Mouse (Mus musculus) cerebellum, adult (tissue): ENCODE data around the gene Dixdc1.
"Not testable (repeated sequence)": the region's sequence is repeated elsewhere in the genome, so short reads cannot be mapped to it uniquely, and the experiment has no call there.

Experiments
- ATAC-seq: cut with Nextera tagmentation; 2 replicates; pipeline ENCODE4 v1.9.2; 2017; ENCODE audit warnings: mild to moderate bottlenecking, moderate library complexity, mixed read lengths; ENCODE audit not compliant: insufficient number of reproducible peaks, low FRiP score, low TSS enrichment

Dixdc1 gene

DNA sequence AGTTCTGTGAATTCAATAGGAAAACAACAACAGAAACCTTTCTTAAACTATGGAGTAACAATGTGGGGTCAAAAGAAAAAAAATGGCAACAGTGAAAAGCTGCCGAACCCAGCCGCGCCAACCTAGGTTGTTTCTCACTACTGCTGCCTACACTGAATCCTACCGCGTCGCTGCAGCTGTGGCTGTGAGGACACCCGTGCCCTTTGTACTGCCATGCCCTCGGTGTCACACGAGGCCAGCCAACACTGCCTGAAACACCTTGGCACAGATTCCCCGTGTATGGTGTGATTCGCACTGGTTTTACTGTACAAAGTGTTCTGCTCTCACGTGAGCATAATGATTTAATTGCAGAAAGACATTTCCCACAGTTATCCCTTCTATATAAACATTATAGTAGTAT lies 78.9 kb downstream of the Dixdc1 start:
- no peak for ATAC-seq

DNA sequence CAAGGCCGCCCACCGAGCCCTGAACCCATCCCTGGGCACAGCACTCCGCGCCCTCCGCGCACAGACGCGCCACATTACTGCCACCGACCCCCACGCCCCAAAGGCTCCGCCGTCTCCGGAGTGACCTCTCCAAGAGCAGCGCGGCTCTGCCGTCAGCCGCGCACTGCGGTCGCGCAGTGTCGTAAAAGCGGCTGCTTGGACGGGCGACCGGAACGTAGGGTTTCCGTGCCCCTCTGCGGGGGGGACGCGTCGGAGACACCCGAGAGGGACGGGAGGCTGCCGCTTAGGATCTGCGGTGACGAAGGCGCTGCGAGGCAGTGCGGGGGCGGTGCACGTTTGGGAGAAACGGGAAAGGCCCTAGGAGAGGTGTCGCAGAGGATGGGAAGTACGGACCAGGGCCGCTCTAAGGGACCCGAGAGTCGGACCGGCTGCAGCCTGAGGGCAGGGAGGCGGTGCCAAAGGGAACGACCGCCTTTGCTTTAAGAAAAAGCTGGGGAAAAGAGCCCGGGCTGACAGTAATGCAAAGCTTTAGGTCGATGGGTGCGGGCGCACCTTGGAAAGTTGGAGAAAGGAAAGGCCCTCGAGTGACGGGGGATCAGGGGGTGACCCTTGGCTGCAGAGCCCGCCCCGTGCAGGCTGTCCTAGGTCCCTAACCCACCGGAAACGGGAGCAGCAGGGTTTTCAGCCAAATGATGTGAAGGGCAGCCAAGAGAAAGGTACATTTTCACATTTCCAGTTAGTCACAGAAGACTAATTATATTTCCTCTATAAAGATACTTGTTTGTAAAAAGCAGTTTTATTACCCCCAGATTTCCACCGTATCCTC lies 79.7 kb downstream of the Dixdc1 start, which contains the start of gene Dlat:
Gene Dlat (minus strand): TSS at position 389 of the 826 bp plus-strand sequence.
- peak; percentile 92 for ATAC-seq

DNA sequence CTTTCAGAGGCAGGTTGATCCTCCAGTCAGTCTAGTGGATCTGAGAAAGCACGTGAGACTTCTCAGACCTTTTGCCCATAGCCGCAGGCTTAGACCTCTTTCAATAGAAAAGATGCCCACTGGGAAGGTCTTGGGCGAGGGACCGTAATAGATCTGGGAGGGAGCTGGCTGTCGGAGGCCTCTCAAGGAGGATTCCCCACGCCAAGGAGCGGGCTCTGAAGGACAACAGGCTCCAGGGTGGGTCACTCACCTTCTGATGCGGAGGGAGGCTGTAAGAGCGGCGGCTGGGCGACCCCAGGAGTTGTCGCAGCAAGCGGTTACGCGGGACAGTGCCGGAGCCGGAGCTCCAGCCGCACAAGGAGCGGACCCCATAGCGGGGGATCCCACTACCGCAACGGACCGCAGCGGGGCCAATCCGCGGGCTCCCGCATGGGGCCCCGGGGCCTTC lies 80.4 kb downstream of the Dixdc1 start:
- 0 out of 2 replicates have a peak, but pooled peaks have one; percentile 27 for ATAC-seq

DNA sequence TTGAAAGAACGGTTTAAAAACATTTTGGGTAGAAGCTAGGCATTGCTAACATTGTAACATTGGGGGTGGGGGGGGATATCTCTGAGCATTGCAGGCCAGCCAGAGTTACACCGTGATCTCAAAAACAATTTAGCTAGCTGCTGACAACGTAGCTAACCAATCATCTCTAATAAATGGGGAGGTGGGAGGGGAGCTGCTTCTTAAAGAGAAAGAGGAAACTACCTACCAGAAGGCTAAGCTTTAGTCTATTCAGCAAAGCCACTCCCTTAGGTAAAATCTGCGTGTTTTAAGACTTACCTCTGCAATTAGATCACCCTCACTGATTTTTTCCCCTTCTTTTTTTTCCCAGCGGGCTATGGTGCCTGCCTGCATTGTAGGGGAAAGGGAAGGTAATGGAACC lies 80.9 kb downstream of the Dixdc1 start:
- no peak for ATAC-seq

DNA sequence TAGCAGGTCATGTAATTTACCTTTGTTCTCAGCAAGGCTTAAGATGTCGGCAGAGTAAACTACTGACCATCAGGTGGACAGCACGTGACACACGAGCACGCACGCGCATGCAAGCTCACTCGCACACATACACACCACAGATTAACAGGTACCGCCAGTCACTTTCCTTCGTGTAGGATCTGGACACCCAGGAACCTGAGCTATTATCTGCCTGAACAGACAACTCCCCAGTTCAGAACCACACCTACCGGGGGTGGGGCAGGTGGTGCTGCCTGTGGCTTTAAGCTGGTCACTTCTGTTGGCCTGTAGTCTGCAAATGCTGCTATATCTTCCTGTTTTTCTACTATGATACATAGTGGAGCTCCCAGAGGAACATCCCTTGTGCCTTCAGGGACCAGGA lies 88.8 kb downstream of the Dixdc1 start:
- ATAC-seq: no peak

DNA sequence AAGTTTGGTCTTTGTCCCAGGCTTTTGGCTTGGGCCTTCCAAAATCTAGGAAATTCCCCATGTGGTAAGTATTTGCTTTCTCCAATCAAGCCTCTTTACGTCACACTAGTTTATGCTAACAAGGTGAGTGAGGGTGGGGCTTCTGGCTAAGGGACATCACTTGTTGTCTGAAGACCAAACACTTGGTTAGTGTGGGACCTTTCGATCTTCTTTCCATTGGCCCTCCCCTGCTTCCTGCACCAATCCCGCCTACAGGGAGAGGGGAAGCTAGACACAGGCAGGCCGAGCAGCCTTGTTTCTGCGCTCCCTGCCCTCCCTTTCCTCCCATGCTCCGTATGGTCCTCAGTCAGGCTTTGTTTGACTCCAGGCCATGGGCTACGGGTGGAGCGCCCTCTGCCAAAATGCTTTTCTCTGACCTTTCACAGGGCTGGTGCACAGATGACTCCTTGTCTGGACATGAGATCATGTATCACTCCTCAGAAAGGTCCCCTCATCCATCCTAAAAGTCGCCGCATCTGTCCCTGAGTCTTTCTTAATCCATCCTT lies 92.4 kb downstream of the Dixdc1 start:
- no peak for ATAC-seq

DNA sequence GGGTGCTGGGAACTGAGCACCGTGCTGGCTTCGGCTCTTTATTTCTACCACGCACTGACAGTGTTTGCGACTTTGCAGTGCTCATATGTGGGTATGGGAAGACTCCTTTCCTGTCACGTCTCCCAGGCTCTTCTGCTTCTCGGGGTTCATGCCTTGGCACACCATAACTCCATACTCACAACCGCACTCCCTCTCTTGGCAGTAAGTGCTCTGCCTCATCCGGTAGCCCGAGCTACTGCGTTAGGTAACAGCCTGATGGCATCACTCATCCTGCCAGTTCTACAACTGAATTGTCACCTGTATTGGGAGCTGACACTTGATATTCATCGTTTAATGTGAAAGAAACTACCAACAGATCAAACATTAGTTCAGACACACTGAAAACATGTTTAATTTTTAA lies 105.0 kb downstream of the Dixdc1 start:
- no peak for ATAC-seq

DNA sequence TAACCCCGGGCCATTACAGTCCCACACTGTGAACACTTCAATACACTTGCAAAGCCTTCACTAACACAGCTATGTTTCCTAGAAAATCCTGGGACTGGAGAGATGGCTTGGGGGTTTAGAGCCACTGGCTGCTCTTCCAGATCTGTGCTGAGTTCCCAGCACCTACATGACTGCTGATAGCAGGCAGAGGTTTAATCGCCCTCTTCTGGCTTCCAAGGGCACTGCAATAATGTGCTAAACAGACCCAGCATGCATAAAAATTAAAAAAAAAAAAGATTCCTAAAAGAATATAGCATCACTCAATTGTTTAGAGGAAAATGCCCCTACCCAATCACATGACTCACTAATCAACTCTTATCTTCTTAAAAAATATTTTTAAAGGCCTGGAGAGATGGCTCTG lies 106.3 kb downstream of the Dixdc1 start:
- ATAC-seq: no peak

DNA sequence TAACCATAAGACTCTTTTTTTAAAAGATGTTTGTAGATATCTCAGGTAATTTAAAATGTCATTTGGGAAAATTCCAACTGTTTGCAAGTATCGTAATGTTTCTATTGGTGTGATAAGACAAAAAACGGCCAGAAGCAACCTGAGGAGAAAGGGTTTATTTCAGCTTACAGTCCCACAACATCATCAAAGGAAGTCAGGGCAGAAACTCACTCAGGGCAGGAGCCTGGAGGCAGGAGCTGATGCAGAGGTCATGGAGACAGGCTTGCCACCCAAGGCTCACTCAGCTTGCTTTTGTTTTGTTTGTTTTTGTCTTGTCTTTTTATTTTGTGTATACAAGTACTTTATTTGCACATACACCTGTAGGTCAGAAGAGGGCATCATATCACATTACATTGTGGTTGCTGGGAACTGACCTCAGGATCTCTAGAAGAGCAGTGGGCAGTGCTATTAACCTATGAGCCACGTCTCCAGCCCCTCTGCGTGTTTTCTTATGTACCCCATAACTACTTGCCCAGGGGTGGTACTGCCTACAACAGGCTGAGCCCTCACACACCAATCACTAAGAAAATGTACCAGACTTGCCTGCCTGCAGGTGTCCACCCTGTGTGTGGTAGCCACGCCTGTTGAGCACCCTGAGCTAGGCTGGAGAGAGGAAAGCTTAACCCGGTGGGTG lies 107.2 kb downstream of the Dixdc1 start:
- ATAC-seq: no peak

DNA sequence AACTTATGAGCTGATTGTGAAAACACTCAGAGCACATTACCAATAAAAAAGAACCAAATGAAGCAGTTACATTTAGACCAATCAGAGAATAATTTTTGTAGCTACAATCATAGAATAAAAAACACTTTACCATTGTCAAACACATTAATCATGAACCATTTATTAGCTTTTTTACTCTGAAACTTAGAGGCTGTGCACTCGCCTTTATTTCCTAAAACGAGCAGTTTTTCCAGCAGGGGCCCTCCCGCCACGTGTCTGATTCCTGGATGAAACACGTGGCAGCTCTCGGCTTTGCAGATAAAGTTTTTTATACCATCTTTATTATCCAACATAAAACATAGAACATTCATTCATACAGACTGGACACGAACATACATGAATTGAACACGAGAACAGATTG lies 108.4 kb downstream of the Dixdc1 start:
- not testable (repeated sequence) for ATAC-seq

DNA sequence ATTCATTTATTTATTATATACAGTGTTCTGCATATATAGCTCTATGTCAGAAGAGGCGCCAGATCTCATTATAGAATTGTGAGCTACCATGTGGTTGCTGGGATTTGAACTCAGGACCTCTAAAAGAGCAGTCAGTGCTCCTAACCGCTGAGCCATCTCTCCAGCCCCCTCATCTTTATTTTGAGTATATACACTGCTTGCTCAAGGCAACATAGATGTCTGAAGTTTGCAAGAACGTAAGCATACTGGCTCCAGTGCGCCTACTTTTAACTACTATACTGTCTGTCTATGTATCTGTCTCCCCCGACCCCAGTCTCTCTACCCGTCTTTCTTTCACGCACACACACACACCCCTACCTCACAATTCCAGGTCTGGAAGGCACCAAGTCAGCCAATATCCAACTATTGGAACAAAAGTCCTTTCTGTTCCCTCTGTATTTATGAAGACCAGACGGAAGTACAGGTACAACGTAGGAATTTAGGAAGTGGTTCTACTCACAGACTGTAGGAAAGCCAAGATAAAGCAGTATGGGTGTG lies 121.5 kb downstream of the Dixdc1 start:
- no peak for ATAC-seq

DNA sequence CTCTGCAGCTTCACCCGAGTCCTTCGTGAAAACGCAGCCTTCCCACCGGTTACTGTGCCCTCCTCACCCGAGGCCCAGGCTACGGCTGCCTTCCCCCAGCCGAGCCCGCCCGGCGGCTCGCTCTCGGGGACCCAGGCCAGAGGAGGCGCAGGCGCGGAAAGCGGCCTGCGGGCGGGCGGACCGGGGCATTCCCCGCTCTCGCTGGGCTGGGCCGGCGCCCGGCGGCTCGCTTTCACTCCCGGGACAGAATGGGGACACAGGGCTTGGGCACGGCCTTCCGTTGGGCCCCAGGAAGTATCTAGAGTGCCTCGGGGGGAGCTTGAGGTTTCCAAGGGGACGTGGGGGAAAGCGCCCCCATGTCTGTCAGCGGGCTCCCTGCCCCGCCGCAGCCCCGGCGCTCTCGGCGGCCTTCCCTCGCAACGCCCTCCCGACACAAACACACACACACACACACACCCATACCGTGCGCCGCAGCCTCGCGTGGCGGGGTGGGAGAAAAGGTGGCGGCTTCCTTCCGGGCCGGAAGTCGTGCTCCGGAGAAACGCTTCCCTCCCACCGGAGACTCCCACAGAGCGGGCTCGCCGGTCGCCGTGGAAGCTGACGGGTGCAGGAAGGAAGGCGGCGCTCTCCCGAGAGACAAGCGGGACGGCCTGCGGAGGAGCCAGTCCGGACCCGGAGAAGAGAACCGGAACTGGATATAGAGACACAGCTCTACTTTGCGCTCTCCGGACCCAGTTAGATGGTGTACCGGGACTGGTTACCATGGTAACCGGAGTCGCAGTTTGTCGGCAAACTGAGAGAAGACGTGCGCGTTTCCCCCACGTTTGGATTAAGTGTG lies 122.3 kb downstream of the Dixdc1 start, which contains the start of the genes Pih1d2 and Nkapd1:
Gene Pih1d2 (plus strand): TSS at position 556 of the 838 bp plus-strand sequence.
Gene Nkapd1 (minus strand): TSS at position 699 of the 838 bp plus-strand sequence.
- peak; percentile 86 for ATAC-seq

DNA sequence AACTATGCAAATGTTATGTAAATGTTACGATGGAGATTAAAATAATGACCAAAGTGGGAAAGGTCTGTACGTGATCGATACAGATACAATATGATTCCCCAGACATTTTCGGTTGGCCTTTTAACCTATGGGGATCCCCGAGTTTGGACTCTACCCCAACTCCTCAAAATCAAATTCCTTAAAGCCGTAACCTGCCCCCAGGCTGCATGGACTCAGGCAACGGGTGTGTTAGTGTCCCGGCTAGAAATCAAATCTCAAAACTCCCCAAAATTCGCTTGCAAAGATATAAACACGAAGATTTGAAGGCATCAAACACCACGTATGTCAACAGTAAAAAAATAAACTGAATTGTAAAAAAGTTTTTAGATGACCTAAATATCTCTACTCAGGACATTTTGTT lies 123.2 kb downstream of the Dixdc1 start:
- ATAC-seq: no peak
